Comparison of ENCODE assay signal across 20 mouse cellular contexts in genomic region chr3:27932391-27932790, GRCm38 (mm10). TPM values are rescaled to one million over a fixed set of nuclear protein-coding genes. Genes with fewer than 3 reads are reported as not detected.
"Had no signal": no experiment of that assay in that cellular context is flagged by ENCODE, and none has a peak within 500 bp of the region (broad histone marks: within the 10 kb centered on the region; RNA-seq: fewer than 3 reads in every experiment).

No protein-coding gene starts in this region.

- H3K36me3 ChIP-seq: lung, embryonic 15.5 days; midbrain, embryonic 12.5 days; neural tube, embryonic 12.5 days; stomach, embryonic 15.5 days had no signal

- H3K4me3 ChIP-seq: lung, embryonic 15.5 days; megakaryocyte, embryonic 14.5 days; midbrain, embryonic 12.5 days; neural tube, embryonic 12.5 days; stomach, embryonic 15.5 days had no signal

- DNase-seq: lung, postnatal 14 days; lung, postnatal 36 days; midbrain, embryonic 14.5 days; right cerebral cortex, postnatal 14 days; thymus, adult 2 months; thymus, postnatal 25 days; thymus, postnatal 4 days had no signal

- H3K27me3 ChIP-seq: lung, embryonic 15.5 days; neural tube, embryonic 12.5 days; stomach, embryonic 15.5 days had no signal

- ATAC-seq: lung, postnatal 0 days had no signal

- H3K27ac ChIP-seq: liver, embryonic 14.5 days; lung, embryonic 15.5 days; macrophage; midbrain, embryonic 12.5 days; neural tube, embryonic 12.5 days; stomach, embryonic 15.5 days; stomach, postnatal 0 days had no signal

- H3K9ac ChIP-seq: liver, embryonic 14.5 days; lung, embryonic 15.5 days; midbrain, embryonic 12.5 days; neural tube, embryonic 12.5 days; stomach, embryonic 15.5 days had no signal

- H3K4me1 ChIP-seq: lung, embryonic 15.5 days; megakaryocyte, embryonic 14.5 days; midbrain, embryonic 12.5 days; neural tube, embryonic 12.5 days; stomach, embryonic 15.5 days had no signal

- H3K4me2 ChIP-seq: lung, embryonic 15.5 days; midbrain, embryonic 12.5 days; neural tube, embryonic 12.5 days; stomach, embryonic 15.5 days had no signal

- H3K9me3 ChIP-seq: lung, embryonic 15.5 days; midbrain, embryonic 12.5 days; neural tube, embryonic 12.5 days; stomach, embryonic 15.5 days had no signal

RNA-seq across cellular contexts. Expression of gene Tmem212, which starts 36.2 kb away (rescaled TPM):
- polyA plus RNA-seq: liver, embryonic 14.5 days; liver, embryonic 16.5 days; macrophage; midbrain, embryonic 12.5 days; midbrain, embryonic 14.5 days; neural tube, embryonic 12.5 days; neural tube, embryonic 14.5 days; spleen, adult 2 months; stomach, embryonic 15.5 days; stomach, postnatal 0 days; urinary bladder, adult 2 months had no signal
